Mouse (Mus musculus) liver, adult 2 months (tissue): ENCODE measurements around the gene Sh3bp1. TPM values are rescaled to one million over a fixed set of nuclear protein-coding genes. Genes with fewer than 3 reads are reported as not detected.

ENCODE experiments used
- DNase-seq: peaks from one replicate; pipeline ENCODE4 v3.0.0-alpha.2; 2011; ENCODE audit warnings: low read depth, low spot score; ENCODE audit errors: extremely low read depth
- H3K27ac ChIP-seq: fragments of 200-500 bp; replicated peaks from 2 replicates; pipeline ENCODE4 v1.5.1; 2012; ENCODE audit warnings: low read depth, mild to moderate bottlenecking, control low read depth, inconsistent platforms, low read length; ENCODE audit not compliant: insufficient read depth
- H3K27me3 ChIP-seq: fragments of 200-500 bp; 2 replicates; pipeline ENCODE4 v1.6.1; 2012; ENCODE audit warnings: mild to moderate bottlenecking, moderate library complexity, low read length, inconsistent platforms; ENCODE audit not compliant: control insufficient read depth, insufficient read depth
- H3K36me3 ChIP-seq: fragments of 200-500 bp; 2 replicates; pipeline ENCODE4 v1.6.1; 2012; ENCODE audit warnings: low read length, inconsistent platforms; ENCODE audit not compliant: control insufficient read depth, insufficient read depth
- H3K4me1 ChIP-seq: fragments of 200-500 bp; 2 replicates; pipeline ENCODE4 v1.6.1; 2011; ENCODE audit warnings: low read length; ENCODE audit not compliant: control insufficient read depth, insufficient read depth
- H3K4me3 ChIP-seq: fragments of 200-500 bp; 2 replicates; pipeline ENCODE4 v1.5.1; 2011; ENCODE audit warnings: low read depth, mild to moderate bottlenecking, control low read depth, low read length, moderate library complexity; ENCODE audit not compliant: insufficient read depth
- H3K79me2 ChIP-seq: fragments of 200-500 bp; 2 replicates; pipeline ENCODE4 v1.6.1; 2012; ENCODE audit warnings: inconsistent platforms, mild to moderate bottlenecking, low read length, moderate library complexity; ENCODE audit not compliant: control insufficient read depth, insufficient read depth
- H3K9ac ChIP-seq: fragments of 200-500 bp; 2 replicates; pipeline ENCODE4 v1.6.1; 2012; ENCODE audit warnings: low read depth, mild to moderate bottlenecking, control low read depth, inconsistent platforms, low read length
- CTCF ChIP-seq: fragments of 200-500 bp; IDR thresholded peaks from 2 replicates; pipeline ENCODE4 v1.5.1; 2011; ENCODE audit warnings: low read depth, low read length, control low read depth
- POLR2A ChIP-seq: fragments of 200-500 bp; IDR thresholded peaks from 2 replicates; pipeline ENCODE4 v1.6.1; 2011; ENCODE audit warnings: low read length, control low read depth; ENCODE audit not compliant: insufficient read depth; ENCODE audit errors: extremely low read depth
- WGBS: fragments of 180-500 bp; shearing (Covaris S2); methylation state at CpG from one replicate; pipeline ENCODE4 v1.1.7; 2018; 5-methylcytosine and 5-hydroxymethylcytosine counted together
- polyA plus RNA-seq: library from polyadenylated mRNA; depleted of rRNA; stranded (reverse); fragments of >200 nt; gene quantifications from 2 replicates; pipeline ENCODE4 v1.2.3, GENCODE M21; 2012
- total RNA-seq: library from RNA; depleted of rRNA; stranded (reverse); fragments of >200 nt; gene quantifications from 2 replicates; pipeline ENCODE4 v1.2.3, GENCODE M21; 2014

The Sh3bp1 gene
- total and polyA plus RNA-seq, 2 experiments, result 0.37 to 6.0 TPM

DNA sequence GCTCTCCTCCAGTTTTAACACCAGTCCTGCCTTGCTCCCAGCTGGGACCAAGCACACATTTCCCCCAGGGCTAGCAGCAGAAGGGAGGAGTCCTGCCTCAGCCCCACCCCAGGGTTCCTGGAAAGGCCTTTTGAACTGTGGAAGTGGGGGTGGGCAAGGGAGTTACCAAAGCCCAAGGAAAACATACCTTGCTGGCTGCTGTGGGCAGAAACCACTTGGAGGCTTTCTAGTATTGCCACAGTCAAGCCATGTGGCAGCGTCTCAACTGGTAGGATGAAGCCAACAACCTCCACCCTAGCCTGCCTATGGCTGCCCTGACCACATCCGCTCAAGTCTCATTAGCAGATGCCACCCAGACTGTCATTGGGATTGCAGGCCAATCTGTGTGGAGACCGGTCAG lies 3.4 kb upstream of the Sh3bp1 start:
- no peak for TF ChIP-seq CTCF
- TF ChIP-seq POLR2A, result no peak
- no peak overlapping the region for H3K9ac ChIP-seq
- H3K36me3 ChIP-seq, result no peaks in the 10 kb centered on the region
- WGBS, result 65% methylated on average over 3 of the region's 3 CpGs
- DNase-seq, result no peak
- H3K27me3 ChIP-seq, result no peaks in the 10 kb centered on the region
- H3K79me2 ChIP-seq, result no peaks in the 10 kb centered on the region
- no peak overlapping the region for H3K27ac ChIP-seq
- H3K4me3 ChIP-seq, result no peak overlapping the region
- no peaks in the 10 kb centered on the region; the same call in 1 of the 2 replicates for H3K4me1 ChIP-seq

DNA sequence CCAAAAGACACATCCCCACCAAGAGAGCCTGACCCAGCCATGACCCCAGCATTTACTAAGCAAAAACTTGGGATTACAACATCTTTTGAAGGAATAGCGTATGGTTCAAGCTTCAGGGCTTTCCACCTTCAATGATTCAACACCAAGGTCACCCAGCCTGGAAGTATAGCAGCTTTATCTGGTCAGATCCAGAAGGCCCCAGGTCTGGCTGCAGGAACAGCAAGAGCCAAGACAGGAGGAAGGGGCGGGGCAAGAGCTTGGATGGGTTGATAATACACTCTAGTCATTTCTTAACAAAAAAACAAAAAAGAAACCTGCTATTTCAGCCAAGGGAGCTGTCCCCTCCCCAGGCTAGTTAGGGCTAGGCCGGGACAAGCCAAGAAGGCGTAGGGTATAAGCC lies 2.1 kb upstream of the Sh3bp1 start:
- H3K4me3 ChIP-seq, result no peak overlapping the region
- no peaks in the 10 kb centered on the region for H3K36me3 ChIP-seq
- no peaks in the 10 kb centered on the region for H3K27me3 ChIP-seq
- TF ChIP-seq CTCF, result no peak
- TF ChIP-seq POLR2A, result no peak
- no peaks in the 10 kb centered on the region for H3K79me2 ChIP-seq
- H3K27ac ChIP-seq, result no peak overlapping the region
- DNase-seq, result no peak
- no peaks in the 10 kb centered on the region; the same call in 1 of the 2 replicates for H3K4me1 ChIP-seq
- 86% methylated on average over 4 of the region's 4 CpGs for WGBS
- no peak overlapping the region for H3K9ac ChIP-seq

DNA sequence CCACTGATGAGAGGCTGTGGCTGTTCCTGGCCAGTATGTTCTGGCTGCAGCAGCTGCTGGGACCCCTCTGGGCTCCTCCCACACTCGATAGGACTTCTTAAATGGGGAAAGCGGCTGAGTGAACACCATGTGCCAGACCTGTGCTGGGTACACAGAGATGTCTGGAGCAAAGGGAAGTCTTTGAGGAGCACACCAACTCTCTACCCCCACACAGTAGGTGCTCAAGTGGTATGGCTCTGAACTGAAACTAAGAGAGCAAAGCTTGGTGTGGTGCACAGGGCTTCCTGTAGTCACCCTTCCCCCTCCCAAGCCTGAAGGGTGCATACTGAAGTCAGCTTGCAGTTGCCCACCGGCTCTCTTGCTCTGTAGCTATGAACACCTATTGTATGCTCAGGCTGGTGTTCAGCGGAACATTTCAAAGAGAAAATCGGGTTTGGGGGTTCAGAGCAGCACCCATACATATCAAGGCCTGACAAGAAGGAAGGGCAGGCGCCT lies 1.0 kb upstream of the Sh3bp1 start:
- no peak overlapping the region for H3K4me3 ChIP-seq
- no peaks in the 10 kb centered on the region for H3K27me3 ChIP-seq
- no peaks in the 10 kb centered on the region for H3K36me3 ChIP-seq
- no peaks in the 10 kb centered on the region; the same call in 1 of the 2 replicates for H3K4me1 ChIP-seq
- H3K27ac ChIP-seq, result no peak overlapping the region
- 78% methylated on average over 6 of the region's 6 CpGs for WGBS
- no peak overlapping the region for H3K9ac ChIP-seq
- no peak for DNase-seq
- no peak for TF ChIP-seq CTCF
- TF ChIP-seq POLR2A, result no peak
- H3K79me2 ChIP-seq, result no peaks in the 10 kb centered on the region

DNA sequence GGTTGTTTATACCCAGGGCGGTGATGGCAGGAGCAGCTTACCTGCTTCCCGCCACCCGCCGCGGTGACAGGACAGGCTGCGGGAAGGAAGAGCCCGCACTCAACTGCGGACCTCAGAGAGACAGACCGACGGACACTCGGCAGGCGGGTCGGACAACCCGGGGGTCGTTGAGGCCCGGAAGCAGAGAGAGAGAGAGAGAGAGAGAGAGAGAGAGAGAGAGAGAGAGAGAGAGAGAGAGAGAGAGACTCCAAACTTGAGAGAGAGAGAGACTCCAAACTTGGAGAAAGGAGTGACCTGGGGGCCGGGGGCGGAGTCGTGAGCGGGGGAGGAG lies 194 bp upstream of the Sh3bp1 start, which contains the start of gene Gm49510:
Gene Gm49510, plus strand, starts transcription at position 259 of the 331 bp plus-strand sequence.
- H3K4me1 ChIP-seq, result no peaks in the 10 kb centered on the region; the same call in 1 of the 2 replicates
- WGBS, result 4% methylated on average over 20 of the region's 20 CpGs
- H3K9ac ChIP-seq, result peak within 1 kb of the TSS; percentile 61

DNA sequence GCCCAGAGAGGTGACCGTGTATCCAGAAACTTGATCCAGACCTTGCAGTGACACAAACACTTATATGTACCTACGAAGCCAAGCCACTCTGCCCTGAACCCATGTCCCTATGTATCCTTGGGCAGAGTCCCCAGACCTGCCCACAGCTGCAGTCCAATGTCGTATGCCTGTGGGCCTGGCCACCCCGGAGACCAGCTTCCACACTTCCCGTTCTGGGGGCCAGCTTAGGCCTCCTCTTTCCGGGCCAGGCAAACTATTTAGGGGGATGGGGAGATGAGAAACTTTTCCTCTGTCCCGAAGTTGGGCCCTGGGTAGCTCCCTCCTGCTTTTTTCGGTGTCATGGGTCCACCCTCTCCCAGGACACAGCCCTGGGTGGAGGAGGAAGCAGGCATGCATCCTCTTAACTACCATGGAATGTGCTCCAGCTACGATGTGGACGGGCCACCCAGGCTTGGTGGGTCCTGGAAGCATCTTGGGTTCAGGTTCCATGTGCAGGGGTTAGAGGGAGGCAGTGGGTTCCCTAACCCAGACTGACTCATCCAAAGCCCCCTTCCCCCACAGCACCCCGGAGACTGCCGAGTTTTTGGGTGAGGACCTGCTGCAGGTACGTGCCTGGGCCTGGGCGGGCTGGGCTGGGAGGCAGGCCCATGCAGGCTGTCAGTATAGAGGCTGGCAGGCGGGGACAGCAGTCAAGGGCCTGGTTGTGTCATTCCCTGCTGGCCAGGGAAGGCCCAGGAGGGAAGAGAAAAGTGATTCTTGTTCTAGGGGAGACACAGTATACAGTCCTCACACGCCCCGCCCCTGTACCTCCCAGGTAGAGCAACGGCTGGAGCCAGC lies 1.2 kb downstream of the Sh3bp1 start:
- WGBS, result 54% methylated on average over 18 of the region's 18 CpGs
- no peak for DNase-seq
- no peak overlapping the region for H3K27ac ChIP-seq

More for the DNA sequence above, 194 bp upstream of the Sh3bp1 start, which contains the start of gene Gm49510:
- Histone ChIP-seq H3K79me2 (no peaks in the 10 kb centered on the region), H3K27ac (peak within 1 kb of the TSS; percentile 3; the same call in 1 of the 2 replicates), H3K27me3 (no peaks in the 10 kb centered on the region), H3K36me3 (no peaks in the 10 kb centered on the region), H3K4me3 (peak within 1 kb of the TSS; percentile 52)
- DNase-seq, result no peak
- TF ChIP-seq CTCF (no peak), POLR2A (no peak)

DNA sequence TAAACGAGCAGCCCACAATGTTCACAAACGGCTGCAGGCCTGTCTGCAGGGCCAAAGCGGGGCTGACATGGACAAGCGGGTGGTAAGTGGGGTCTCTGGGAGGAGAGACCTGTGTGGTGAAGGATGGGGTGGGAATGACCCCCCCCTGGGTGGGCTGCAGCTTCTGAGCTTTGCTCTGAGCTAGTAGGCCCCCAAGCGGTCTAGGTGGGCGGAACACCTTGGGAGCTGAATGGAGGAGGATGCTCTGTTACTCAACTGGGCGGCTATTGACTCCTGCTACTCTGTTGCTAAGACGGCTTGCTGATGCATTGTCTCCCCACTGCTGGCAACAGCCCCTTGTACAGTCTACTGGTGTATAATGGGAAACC lies 1.8 kb downstream of the Sh3bp1 start:
- Histone ChIP-seq H3K4me1 (no peaks in the 10 kb centered on the region; the same call in 1 of the 2 replicates), H3K9ac (no peak overlapping the region), H3K36me3 (no peaks in the 10 kb centered on the region), H3K79me2 (no peaks in the 10 kb centered on the region), H3K27ac (no peak overlapping the region), H3K27me3 (no peaks in the 10 kb centered on the region), H3K4me3 (no peak overlapping the region)
- no peak for DNase-seq
- TF ChIP-seq CTCF (no peak), POLR2A (no peak)
- WGBS, result 85% methylated on average over 8 of the region's 8 CpGs

More for the DNA sequence above, 1.2 kb downstream of the Sh3bp1 start:
- Histone ChIP-seq H3K79me2 (no peaks in the 10 kb centered on the region), H3K4me3 (peak overlapping the region; percentile 52), H3K9ac (peak overlapping the region; percentile 41; the same call in 1 of the 2 replicates), H3K4me1 (no peaks in the 10 kb centered on the region; the same call in 1 of the 2 replicates), H3K36me3 (no peaks in the 10 kb centered on the region), H3K27me3 (no peaks in the 10 kb centered on the region)
- TF ChIP-seq CTCF, result no peak
- TF ChIP-seq POLR2A, result no peak
